Mouse (Mus musculus): ENCODE data around the gene Mcts1.

Gene Mcts1

GRCm38 (mm10) chrX:38656206-38656883, 56.0 kb downstream of the Mcts1 start:
- no peak for DNase-seq (ENCODE audit: low spot score)
